Mouse (Mus musculus): ENCODE measurements at regions not wholly inside any gene's neighbourhood (a gene's known extent, or its start where the extent isn't known, plus 50 kb on each side); places are given as distances from the start of the nearest gene placed in this dataset.

DNA sequence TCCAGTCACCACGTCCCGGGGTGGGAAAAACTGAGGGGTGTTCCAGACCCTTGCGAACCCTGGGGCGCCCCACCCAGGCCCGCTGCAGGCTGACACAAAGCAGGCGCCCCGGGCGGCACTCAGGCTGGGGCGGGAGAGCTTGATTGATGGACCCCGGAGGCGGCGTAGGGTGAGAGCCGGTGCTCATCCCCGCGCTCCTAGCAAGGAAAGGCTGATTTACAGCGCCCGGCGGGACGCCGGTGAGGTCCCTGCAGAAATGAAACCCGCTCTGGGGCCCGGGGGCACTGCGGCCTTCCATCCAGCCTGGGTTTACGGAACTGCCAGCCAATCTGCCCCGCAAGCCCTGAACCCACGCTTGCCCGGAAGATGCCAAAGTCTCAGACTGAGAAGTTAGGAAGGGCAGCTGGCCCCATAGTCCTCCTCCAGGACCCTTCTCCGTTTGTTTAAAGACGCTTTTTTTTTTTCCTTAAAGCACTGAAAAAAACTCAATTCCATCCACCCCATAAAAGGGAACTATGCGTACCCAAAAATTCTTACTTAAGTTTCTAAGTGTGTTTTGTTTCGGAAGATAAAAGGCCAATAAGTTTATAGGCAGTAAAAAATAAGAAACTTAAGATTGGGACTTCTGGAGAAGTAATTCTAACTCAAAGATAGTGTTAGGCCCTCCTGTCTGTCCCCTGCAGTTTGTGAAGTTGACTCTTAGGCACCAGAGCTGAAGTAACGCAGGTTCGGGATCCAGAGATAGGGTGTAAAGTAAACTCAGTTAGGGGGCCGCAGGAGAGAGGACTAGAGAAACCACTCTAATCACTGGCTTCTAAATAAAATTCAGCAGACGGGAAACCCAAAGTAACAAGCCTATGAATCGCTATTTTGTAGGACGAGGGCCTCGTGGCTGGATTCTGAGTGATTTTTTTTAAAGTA lies 263.4 kb upstream of the Nfe2l3 start:
- Histone ChIP-seq H3K27ac (ENCODE audit: low read length) (peak overlapping the region; percentile 90), H3K4me1 (ENCODE audit: control insufficient read depth, insufficient read depth, low read length) (peaks cover 20% of the 10 kb centered on the region), H3K9ac (ENCODE audit: low read length) (peak overlapping the region; percentile 77), H3K4me3 (ENCODE audit: low read length) (peak overlapping the region; percentile 54), H3K9me3 (replicated peaks; ENCODE audit: control insufficient read depth, low read length) (no peaks in the 10 kb centered on the region), H3K36me3 (ENCODE audit: control insufficient read depth, insufficient read depth) (no peaks in the 10 kb centered on the region), H3K27me3 (ENCODE audit: control insufficient read depth, insufficient read depth, low read length) (peaks cover 4% of the 10 kb centered on the region; the same call in 1 of the 2 replicates), H3K4me2 (ENCODE audit: low read depth, low read length) (peak overlapping the region; percentile 69)
- WGBS: 15% methylated on average over 38 of the region's 38 CpGs
- ATAC-seq (replicated peaks; ENCODE audit: extremely low read depth, insufficient read depth, low FRiP score): no peak; the same call in 1 of the 2 replicates

DNA sequence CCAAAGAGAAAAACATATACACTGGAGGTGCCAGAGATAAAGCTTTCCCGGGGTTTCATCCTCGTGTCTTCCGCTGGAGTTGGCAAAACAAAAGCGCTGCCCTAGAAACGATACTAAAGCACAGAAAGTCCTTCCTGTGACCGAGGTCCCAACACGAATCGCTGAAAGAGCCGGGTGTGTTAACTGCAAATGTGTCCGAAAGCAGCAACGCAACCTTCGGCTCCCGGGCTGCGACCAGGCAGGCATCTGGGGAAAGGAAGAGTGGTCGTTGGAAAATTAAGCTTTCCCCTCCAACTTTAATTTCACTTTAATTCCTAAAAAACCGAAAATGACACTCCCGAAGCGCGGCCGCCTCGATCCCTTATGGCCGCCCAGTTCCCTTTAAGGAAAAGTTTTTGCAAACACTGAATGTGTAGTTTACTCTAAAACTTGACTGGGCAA lies 262.5 kb upstream of the Nfe2l3 start:
- WGBS: 1% methylated on average over 22 of the region's 22 CpGs
- Histone ChIP-seq H3K9me3 (replicated peaks; ENCODE audit: control insufficient read depth, low read length) (no peaks in the 10 kb centered on the region), H3K27me3 (ENCODE audit: control insufficient read depth, insufficient read depth, low read length) (peaks cover 10% of the 10 kb centered on the region; the same call in 1 of the 2 replicates), H3K4me1 (ENCODE audit: control insufficient read depth, insufficient read depth, low read length) (peaks cover 26% of the 10 kb centered on the region), H3K36me3 (ENCODE audit: control insufficient read depth, insufficient read depth) (no peaks in the 10 kb centered on the region), H3K4me2 (ENCODE audit: low read depth, low read length) (peak overlapping the region; percentile 75), H3K27ac (ENCODE audit: low read length) (peak overlapping the region; percentile 90), H3K4me3 (ENCODE audit: low read length) (peak overlapping the region; percentile 49), H3K9ac (ENCODE audit: low read length) (peak overlapping the region; percentile 67)
- no peak for ATAC-seq (replicated peaks; ENCODE audit: extremely low read depth, insufficient read depth, low FRiP score)

DNA sequence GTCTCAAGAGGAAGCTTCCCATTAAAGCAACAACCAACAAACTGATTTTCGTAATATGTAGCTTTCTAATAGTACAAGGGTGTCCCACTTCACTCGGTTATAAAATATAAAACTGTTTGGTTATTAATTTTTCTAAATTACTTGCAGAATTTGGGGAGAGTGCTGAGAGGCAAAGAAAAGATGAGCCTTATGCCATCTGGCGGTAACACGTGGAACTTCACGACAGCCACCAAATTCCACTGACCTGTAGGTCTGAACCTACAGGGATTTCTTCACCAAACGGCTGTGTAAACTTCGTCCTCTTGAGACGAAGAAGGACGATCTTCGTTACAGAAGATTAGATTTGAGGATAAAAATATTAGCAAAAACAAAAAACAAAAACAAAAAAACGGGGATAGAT lies 262.1 kb upstream of the Nfe2l3 start:
- WGBS: under 1% methylated on average over 11 of the region's 11 CpGs

DNA sequence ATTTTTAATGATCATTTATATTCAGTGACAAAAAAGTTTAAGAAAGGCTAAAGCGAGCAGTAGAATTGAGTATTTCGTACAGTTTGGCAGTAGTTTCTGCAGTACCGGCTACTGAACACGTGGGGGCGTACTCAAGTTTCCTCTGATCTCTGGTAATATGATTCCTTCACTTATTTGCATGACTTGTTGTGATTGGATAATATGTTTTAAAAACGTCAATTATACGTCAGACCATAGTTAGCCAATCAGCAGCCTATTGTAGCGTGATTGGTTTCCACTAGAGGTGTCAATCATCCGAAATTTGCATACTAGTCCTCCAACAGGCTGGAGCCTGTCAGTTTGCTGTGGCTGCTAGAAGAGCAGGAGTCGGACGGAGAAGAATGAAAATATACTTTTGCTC lies 261.6 kb upstream of the Nfe2l3 start:
- peak overlapping the region; percentile 90; the same call in 1 of the 2 replicates for H3K27ac ChIP-seq (ENCODE audit: low read length)
- peak overlapping the region; percentile 49; the same call in 1 of the 2 replicates for H3K4me3 ChIP-seq (ENCODE audit: low read length)
- H3K4me2 ChIP-seq (ENCODE audit: low read depth, low read length): peak overlapping the region; percentile 75
- no peaks in the 10 kb centered on the region for H3K9me3 ChIP-seq (replicated peaks; ENCODE audit: control insufficient read depth, low read length)
- peaks cover 26% of the 10 kb centered on the region for H3K4me1 ChIP-seq (ENCODE audit: control insufficient read depth, insufficient read depth, low read length)
- peaks cover 15% of the 10 kb centered on the region for H3K27me3 ChIP-seq (ENCODE audit: control insufficient read depth, insufficient read depth, low read length)
- under 1% methylated on average over 11 of the region's 11 CpGs for WGBS
- peak; percentile 85 for ATAC-seq (replicated peaks; ENCODE audit: extremely low read depth, insufficient read depth, low FRiP score)
- H3K9ac ChIP-seq (ENCODE audit: low read length): no peak overlapping the region
- H3K36me3 ChIP-seq (ENCODE audit: control insufficient read depth, insufficient read depth): no peaks in the 10 kb centered on the region

More for the DNA sequence above, 262.1 kb upstream of the Nfe2l3 start:
- peak overlapping the region; percentile 49 for H3K4me3 ChIP-seq (ENCODE audit: low read length)
- no peak for ATAC-seq (replicated peaks; ENCODE audit: extremely low read depth, insufficient read depth, low FRiP score)
- H3K4me1 ChIP-seq (ENCODE audit: control insufficient read depth, insufficient read depth, low read length): peaks cover 26% of the 10 kb centered on the region
- H3K4me2 ChIP-seq (ENCODE audit: low read depth, low read length): peak overlapping the region; percentile 75
- H3K36me3 ChIP-seq (ENCODE audit: control insufficient read depth, insufficient read depth): no peaks in the 10 kb centered on the region
- H3K27me3 ChIP-seq (ENCODE audit: control insufficient read depth, insufficient read depth, low read length): peaks cover 12% of the 10 kb centered on the region
- peak overlapping the region; percentile 90 for H3K27ac ChIP-seq (ENCODE audit: low read length)
- no peaks in the 10 kb centered on the region for H3K9me3 ChIP-seq (replicated peaks; ENCODE audit: control insufficient read depth, low read length)
- H3K9ac ChIP-seq (ENCODE audit: low read length): peak overlapping the region; percentile 67

GRCm38 (mm10) chr6:51171761-51172160 lies 260.7 kb upstream of the Nfe2l3 start:
- Histone ChIP-seq H3K4me1 (ENCODE audit: control insufficient read depth, insufficient read depth, low read length) (peaks cover 26% of the 10 kb centered on the region), H3K9ac (ENCODE audit: low read length) (peak overlapping the region; percentile 72)
- WGBS: 5% methylated on average over 22 of the region's 22 CpGs

GRCm38 (mm10) chr6:51172331-51172791 lies 260.1 kb upstream of the Nfe2l3 start:
- H3K9me3 ChIP-seq (replicated peaks; ENCODE audit: control insufficient read depth, low read length): no peaks in the 10 kb centered on the region
- no peaks in the 10 kb centered on the region for H3K36me3 ChIP-seq (ENCODE audit: control insufficient read depth, insufficient read depth)
- H3K27me3 ChIP-seq (ENCODE audit: control insufficient read depth, insufficient read depth, low read length): peaks cover 27% of the 10 kb centered on the region
- H3K4me3 ChIP-seq (ENCODE audit: low read length): peak overlapping the region; percentile 47
- peak overlapping the region; percentile 82 for H3K27ac ChIP-seq (ENCODE audit: low read length)
- no peak for ATAC-seq (replicated peaks; ENCODE audit: extremely low read depth, insufficient read depth, low FRiP score)
- 7% methylated on average over 12 of the region's 12 CpGs for WGBS
- H3K4me1 ChIP-seq (ENCODE audit: control insufficient read depth, insufficient read depth, low read length): peaks cover 26% of the 10 kb centered on the region
- H3K4me2 ChIP-seq (ENCODE audit: low read depth, low read length): peak overlapping the region; percentile 85
- peak overlapping the region; percentile 72 for H3K9ac ChIP-seq (ENCODE audit: low read length)

More at GRCm38 (mm10) chr6:51171761-51172160, 260.7 kb upstream of the Nfe2l3 start:
- no peaks in the 10 kb centered on the region for H3K9me3 ChIP-seq (replicated peaks; ENCODE audit: control insufficient read depth, low read length)
- no peaks in the 10 kb centered on the region for H3K36me3 ChIP-seq (ENCODE audit: control insufficient read depth, insufficient read depth)
- peak overlapping the region; percentile 85 for H3K4me2 ChIP-seq (ENCODE audit: low read depth, low read length)
- peak overlapping the region; percentile 82 for H3K27ac ChIP-seq (ENCODE audit: low read length)
- H3K27me3 ChIP-seq (ENCODE audit: control insufficient read depth, insufficient read depth, low read length): peaks cover 22% of the 10 kb centered on the region
- H3K4me3 ChIP-seq (ENCODE audit: low read length): peak overlapping the region; percentile 47
- ATAC-seq (replicated peaks; ENCODE audit: extremely low read depth, insufficient read depth, low FRiP score): no peak

- ATAC-seq (replicated peaks; ENCODE audit: extremely low read depth, insufficient read depth, low FRiP score): peak; percentile 88
- H3K27ac ChIP-seq (ENCODE audit: low read length): peak overlapping the region; percentile 82
- peaks cover 29% of the 10 kb centered on the region for H3K27me3 ChIP-seq (ENCODE audit: control insufficient read depth, insufficient read depth, low read length)
- H3K36me3 ChIP-seq (ENCODE audit: control insufficient read depth, insufficient read depth): no peaks in the 10 kb centered on the region
- peak overlapping the region; percentile 72 for H3K9ac ChIP-seq (ENCODE audit: low read length)
- H3K4me1 ChIP-seq (ENCODE audit: control insufficient read depth, insufficient read depth, low read length): peaks cover 28% of the 10 kb centered on the region
- peak overlapping the region; percentile 85 for H3K4me2 ChIP-seq (ENCODE audit: low read depth, low read length)
- WGBS: under 1% methylated on average over 25 of the region's 25 CpGs
- no peaks in the 10 kb centered on the region for H3K9me3 ChIP-seq (replicated peaks; ENCODE audit: control insufficient read depth, low read length)
- peak overlapping the region; percentile 50 for H3K4me3 ChIP-seq (ENCODE audit: low read length)
Measured at GRCm38 (mm10) chr6:51172856-51173619, 259.4 kb upstream of the Nfe2l3 start.

GRCm38 (mm10) chr6:51173620-51174442 lies 258.6 kb upstream of the Nfe2l3 start:
- 4% methylated on average over 28 of the region's 28 CpGs for WGBS
- no peak for ATAC-seq (replicated peaks; ENCODE audit: extremely low read depth, insufficient read depth, low FRiP score)
- Histone ChIP-seq H3K27ac (ENCODE audit: low read length) (peak overlapping the region; percentile 39), H3K27me3 (ENCODE audit: control insufficient read depth, insufficient read depth, low read length) (peaks cover 29% of the 10 kb centered on the region), H3K9me3 (replicated peaks; ENCODE audit: control insufficient read depth, low read length) (no peaks in the 10 kb centered on the region), H3K9ac (ENCODE audit: low read length) (peak overlapping the region; percentile 70), H3K36me3 (ENCODE audit: control insufficient read depth, insufficient read depth) (no peaks in the 10 kb centered on the region), H3K4me1 (ENCODE audit: control insufficient read depth, insufficient read depth, low read length) (peaks cover 25% of the 10 kb centered on the region), H3K4me2 (ENCODE audit: low read depth, low read length) (peak overlapping the region; percentile 85), H3K4me3 (ENCODE audit: low read length) (peak overlapping the region; percentile 50)

Data from heart, embryonic 16.5 days (tissue).